Mouse (Mus musculus): ENCODE measurements at regions not wholly inside any gene's neighbourhood (a gene's known extent, or its start where the extent isn't known, plus 50 kb on each side); places are given as distances from the start of the nearest gene placed in this dataset.

DNA sequence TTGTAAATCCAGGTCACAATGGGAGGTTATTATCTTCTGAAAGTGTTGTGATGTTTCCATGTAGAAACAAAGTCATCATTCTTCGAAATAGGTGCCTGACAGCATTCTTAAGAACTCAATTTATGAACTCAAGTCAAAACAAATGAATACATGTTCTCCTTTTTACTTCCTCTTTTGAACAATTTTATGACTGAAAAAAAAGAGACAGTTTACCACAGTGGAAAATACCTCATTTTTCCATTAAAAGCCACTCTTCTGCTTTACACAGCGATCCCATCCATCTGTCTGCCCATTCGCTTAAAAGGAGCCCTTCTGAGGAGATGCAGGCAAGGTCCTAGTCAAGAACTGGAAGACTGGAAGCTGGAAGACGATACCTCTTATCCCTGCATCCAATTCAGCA lies 169.5 kb downstream of the Hlx start:
- Histone ChIP-seq H3K9ac (ENCODE audit: control insufficient read depth, low read depth, low read length, poor library complexity, severe bottlenecking) (no peak overlapping the region), H3K4me1 (ENCODE audit: control insufficient read depth in 1 of 2, insufficient read depth in 2 of 2, low read length in 2 of 2) (no peaks in the 10 kb centered on the region), H3K36me3 (ENCODE audit: control insufficient read depth in 1 of 2, insufficient read depth in 2 of 2, low read length in 2 of 2) (no peaks in the 10 kb centered on the region), H3K4me3 (ENCODE audit: control insufficient read depth in 1 of 2, insufficient read depth in 1 of 2, low read depth in 2 of 2, low read length in 2 of 2) (no peak overlapping the region), H3K27ac (ENCODE audit: control insufficient read depth, low read depth, low read length) (no peak overlapping the region), H3K27me3 (ENCODE audit: control insufficient read depth in 1 of 2, insufficient read depth in 2 of 2, low read length in 2 of 2) (no peaks in the 10 kb centered on the region), H3K79me2 (ENCODE audit: control insufficient read depth, insufficient read depth, low read length, poor library complexity) (no peaks in the 10 kb centered on the region), H3K9me3 (replicated peaks; ENCODE audit: insufficient read depth, low read length) (no peaks in the 10 kb centered on the region)
- TF ChIP-seq ZNF384 (IDR thresholded peaks at IDR 0.05; ENCODE audit: low read depth, low read length): no peak
- no peak for TF ChIP-seq ETS1 (IDR thresholded peaks at IDR 0.05; ENCODE audit: low read depth, low read length)
- TF ChIP-seq NRF1 (IDR thresholded peaks at IDR 0.05; ENCODE audit: insufficient read depth, low read depth, low read length, poor library complexity, severe bottlenecking): no peak
- TF ChIP-seq CHD2 (IDR thresholded peaks at IDR 0.05; ENCODE audit: low read length): no peak
- no peak for TF ChIP-seq MYB (IDR thresholded peaks at IDR 0.05; ENCODE audit: low read depth, low read length)
- no peak for TF ChIP-seq UBTF (IDR thresholded peaks at IDR 0.05; ENCODE audit: borderline replicate concordance, insufficient read depth, low read depth, low read length)
- TF ChIP-seq RCOR1 (IDR thresholded peaks at IDR 0.05; ENCODE audit: low read depth, low read length): no peak
- TF ChIP-seq POLR2A (IDR thresholded peaks at IDR 0.05; ENCODE audit: control insufficient read depth in 1 of 2, insufficient read depth in 1 of 2, low read depth in 1 of 2, low read length in 2 of 2, poor library complexity in 1 of 2): no peak
- peak; percentile 6 for DNase-seq (ENCODE audit: low read depth, low spot score)

DNA sequence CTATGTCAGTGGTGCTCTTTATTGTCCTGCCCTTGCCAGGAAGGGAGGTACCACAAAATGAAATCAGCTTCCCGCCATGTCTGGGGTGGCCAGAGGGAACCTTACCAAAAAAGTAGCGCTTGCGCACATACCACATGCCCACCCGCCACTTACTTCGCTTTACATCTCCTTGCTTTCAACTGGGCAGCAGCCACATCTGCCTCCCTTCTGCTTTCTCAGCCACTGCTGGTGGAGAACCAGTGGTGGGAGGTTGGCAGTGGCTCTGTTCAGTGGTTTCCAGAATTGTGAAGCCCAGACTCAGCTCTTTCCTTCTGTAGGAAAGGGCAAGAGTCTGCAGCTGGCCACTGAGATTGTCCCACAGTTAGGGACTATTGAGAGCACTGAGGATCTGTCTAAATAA lies 170.2 kb downstream of the Hlx start:
- Histone ChIP-seq H3K9me3 (replicated peaks; ENCODE audit: insufficient read depth, low read length) (no peaks in the 10 kb centered on the region), H3K4me3 (ENCODE audit: control insufficient read depth in 1 of 2, insufficient read depth in 1 of 2, low read depth in 2 of 2, low read length in 2 of 2) (no peak overlapping the region), H3K27ac (ENCODE audit: control insufficient read depth, low read depth, low read length) (no peak overlapping the region), H3K9ac (ENCODE audit: control insufficient read depth, low read depth, low read length, poor library complexity, severe bottlenecking) (no peak overlapping the region), H3K4me1 (ENCODE audit: control insufficient read depth in 1 of 2, insufficient read depth in 2 of 2, low read length in 2 of 2) (no peaks in the 10 kb centered on the region), H3K27me3 (ENCODE audit: control insufficient read depth in 1 of 2, insufficient read depth in 2 of 2, low read length in 2 of 2) (no peaks in the 10 kb centered on the region), H3K79me2 (ENCODE audit: control insufficient read depth, insufficient read depth, low read length, poor library complexity) (no peaks in the 10 kb centered on the region), H3K36me3 (ENCODE audit: control insufficient read depth in 1 of 2, insufficient read depth in 2 of 2, low read length in 2 of 2) (no peaks in the 10 kb centered on the region)
- TF ChIP-seq TCF12 (IDR thresholded peaks at IDR 0.05; ENCODE audit: low read depth, low read length) (no peak), RAD21 (IDR thresholded peaks at IDR 0.05; ENCODE audit: low read depth, low read length) (no peak), CHD1 (IDR thresholded peaks at IDR 0.05; ENCODE audit: low read depth, low read length) (no peak), UBTF (IDR thresholded peaks at IDR 0.05; ENCODE audit: borderline replicate concordance, insufficient read depth, low read depth, low read length) (no peak), ETS1 (IDR thresholded peaks at IDR 0.05; ENCODE audit: low read depth, low read length) (no peak), ZNF384 (IDR thresholded peaks at IDR 0.05; ENCODE audit: low read depth, low read length) (no peak), ZMIZ1 (IDR thresholded peaks at IDR 0.05; ENCODE audit: low read depth, low read length) (no peak), MXI1 (IDR thresholded peaks at IDR 0.05; ENCODE audit: low read depth, low read length) (no peak), MYB (IDR thresholded peaks at IDR 0.05; ENCODE audit: low read depth, low read length) (no peak), HCFC1 (IDR thresholded peaks at IDR 0.05; ENCODE audit: low read depth, low read length) (no peak), GATA1 (IDR thresholded peaks at IDR 0.05; ENCODE audit: low read depth, low read length) (no peak), MAZ (IDR thresholded peaks at IDR 0.05; ENCODE audit: low read depth, low read length) (no peak), ZC3H11A (IDR thresholded peaks at IDR 0.05; ENCODE audit: low read depth, low read length) (no peak), NELFE (IDR thresholded peaks at IDR 0.05; ENCODE audit: low read depth, low read length) (no peak), ZKSCAN1 (IDR thresholded peaks at IDR 0.05; ENCODE audit: low read depth, low read length) (no peak), TBP (IDR thresholded peaks at IDR 0.05; ENCODE audit: low read depth, low read length) (no peak)
- no peak for DNase-seq (ENCODE audit: low read depth, low spot score)

Data from MEL (cell line).